Mouse (Mus musculus): ENCODE measurements around the gene Trhr2. TPM values are rescaled to one million over a fixed set of nuclear protein-coding genes. Genes with fewer than 3 reads are reported as not detected.

Gene Trhr2
- 1 to 10 TPM; 8.0 to 9.2 TPM for total RNA-seq (2021)

- DNase-seq (ENCODE audit: low spot score in 2 of 2) = no peak
- intact Hi-C loops (cut with DNase I) = no loop called here
Observed at GRCm38 (mm10) chr8:122360696-122361416, at the start of gene Trhr2. Trhr2 (minus strand) TSS chr8:122360746.

- intact Hi-C loops (cut with DNase I) = no loop called here
- DNase-seq (ENCODE audit: low spot score in 2 of 2) = no peak
Observed at GRCm38 (mm10) chr8:122407678-122408077, 47.1 kb upstream of the Trhr2 start.

- intact Hi-C loops (cut with DNase I) = no loop called here
- DNase-seq (ENCODE audit: low spot score in 2 of 2) = no peak
Observed at GRCm38 (mm10) chr8:122405146-122405805, 44.7 kb upstream of the Trhr2 start.

- intact Hi-C loops (cut with DNase I) = no loop called here
Observed at GRCm38 (mm10) chr8:122398186-122398585, 37.6 kb upstream of the Trhr2 start.

GRCm38 (mm10) chr8:122395291-122395690, 34.7 kb upstream of the Trhr2 start:
- no peak for DNase-seq (ENCODE audit: low spot score in 2 of 2)
- intact Hi-C loops (cut with DNase I) = no loop called here

More at GRCm38 (mm10) chr8:122398186-122398585, 37.6 kb upstream of the Trhr2 start:
- DNase-seq (ENCODE audit: low spot score in 2 of 2) = no peak

GRCm38 (mm10) chr8:122393717-122394116, 33.2 kb upstream of the Trhr2 start:
- intact Hi-C loops (cut with DNase I) = no loop called here
- no peak for DNase-seq (ENCODE audit: low spot score in 2 of 2)

GRCm38 (mm10) chr8:122390758-122391157, 30.2 kb upstream of the Trhr2 start:
- intact Hi-C loops (cut with DNase I) = no loop called here
- no peak for DNase-seq (ENCODE audit: low spot score in 2 of 2)

- intact Hi-C loops (cut with DNase I) = no loop called here
Observed at GRCm38 (mm10) chr8:122389357-122389756, 28.8 kb upstream of the Trhr2 start.

GRCm38 (mm10) chr8:122383039-122383438, 22.5 kb upstream of the Trhr2 start:
- no peak for DNase-seq (ENCODE audit: low spot score in 2 of 2)
- intact Hi-C loops (cut with DNase I) = no loop called here

More at GRCm38 (mm10) chr8:122389357-122389756, 28.8 kb upstream of the Trhr2 start:
- DNase-seq (ENCODE audit: low spot score in 2 of 2) = no peak

GRCm38 (mm10) chr8:122376365-122377231, 16.1 kb upstream of the Trhr2 start, which contains the start of gene Zc3h18:
Zc3h18 (plus strand) TSS chr8:122376609.
- intact Hi-C loops (cut with DNase I) = loop anchor here (2.0 kb wide), 2 partner anchors 66 to 100 kb away; partner anchors contain the start of genes Ctu2, Mvd and Rnf166
- DNase-seq (ENCODE audit: low spot score in 2 of 2) = peak; percentile 100

GRCm38 (mm10) chr8:122375751-122376364, 15.3 kb upstream of the Trhr2 start:
- DNase-seq (ENCODE audit: low spot score in 2 of 2) = no peak
- intact Hi-C loops (cut with DNase I) = loop anchor here (2.0 kb wide), 2 partner anchors 67 to 101 kb away; partner anchors contain the start of genes Ctu2, Mvd and Rnf166

GRCm38 (mm10) chr8:122375320-122375719, 14.8 kb upstream of the Trhr2 start:
- intact Hi-C loops (cut with DNase I) = no loop called here
- DNase-seq (ENCODE audit: low spot score in 2 of 2) = no peak

GRCm38 (mm10) chr8:122371706-122372105, 11.2 kb upstream of the Trhr2 start:
- intact Hi-C loops (cut with DNase I) = no loop called here
- no peak for DNase-seq (ENCODE audit: low spot score in 2 of 2)

GRCm38 (mm10) chr8:122369665-122370064, 9.1 kb upstream of the Trhr2 start:
- intact Hi-C loops (cut with DNase I) = loop anchor here (1.0 to 2.0 kb wide), 2 partner anchors 27 to 96 kb away; no protein-coding TSS in a partner anchor
- DNase-seq (ENCODE audit: low spot score in 2 of 2) = peak; percentile 55 to 66

- intact Hi-C loops (cut with DNase I) = loop anchor here (2.0 kb wide), 1 partner anchor 26 kb away; no protein-coding TSS in a partner anchor
- no peak for DNase-seq (ENCODE audit: low spot score in 2 of 2)
Observed at GRCm38 (mm10) chr8:122368494-122368893, 7.9 kb upstream of the Trhr2 start.

GRCm38 (mm10) chr8:122362967-122363366, 2.4 kb upstream of the Trhr2 start:
- intact Hi-C loops (cut with DNase I) = no loop called here
- DNase-seq (ENCODE audit: low spot score in 2 of 2) = no peak

GRCm38 (mm10) chr8:122362271-122362670, 1.7 kb upstream of the Trhr2 start:
- intact Hi-C loops (cut with DNase I) = no loop called here
- DNase-seq (ENCODE audit: low spot score in 2 of 2) = no peak

GRCm38 (mm10) chr8:122359111-122359775, 1.3 kb downstream of the Trhr2 start:
- intact Hi-C loops (cut with DNase I) = no loop called here

GRCm38 (mm10) chr8:122357641-122358040, 2.9 kb downstream of the Trhr2 start:
- no peak for DNase-seq (ENCODE audit: low spot score in 2 of 2)
- intact Hi-C loops (cut with DNase I) = no loop called here

More at GRCm38 (mm10) chr8:122359111-122359775, 1.3 kb downstream of the Trhr2 start:
- DNase-seq (ENCODE audit: low spot score in 2 of 2) = no peak
